In the genomic region with DNA sequence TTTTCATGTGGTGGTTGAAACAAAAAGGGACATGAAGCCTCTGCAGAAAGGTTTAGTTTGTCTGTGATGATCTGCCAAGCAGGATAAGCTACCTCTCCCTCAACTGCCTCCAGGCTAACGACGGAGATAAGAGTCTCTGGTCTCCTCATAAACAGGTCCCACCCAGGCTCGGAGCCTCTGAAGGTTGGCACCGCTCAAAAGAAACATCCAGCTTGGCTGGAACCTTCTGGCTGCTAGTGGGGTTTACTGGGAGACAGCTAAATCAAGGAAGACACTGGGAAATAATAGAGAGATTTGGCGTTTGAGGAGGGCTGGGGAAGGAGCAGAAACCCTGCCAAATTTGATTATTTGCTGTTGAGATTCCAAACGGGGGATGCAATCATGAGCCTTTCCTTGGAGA, we compare ENCODE assay signal across 9 mouse cellular contexts.
DNase-seq lines count a peak whose midpoint lies in the region; ATAC-seq and TF ChIP-seq lines count a peak whose summit lies in the region.
"Had no signal": no experiment of that assay in that cellular context is flagged by ENCODE, and none has a peak within 500 bp of the region (broad histone marks: within the 10 kb centered on the region; RNA-seq: fewer than 3 reads in every experiment).

No protein-coding gene starts in this region.

- H3K27ac ChIP-seq in hindbrain, embryonic 14.5 days = peak overlapping the region; percentile 40; the same call in 1 of the 2 replicates
- no peak overlapping the region for H3K27ac ChIP-seq in hindbrain, embryonic 12.5 days
- H3K27ac ChIP-seq in forebrain, embryonic 16.5 days (ENCODE audit: low read length) = 0 out of 2 replicates have a peak overlapping the region, but pooled peaks have one; percentile 19
- no peak overlapping the region for H3K27ac ChIP-seq in midbrain, postnatal 0 days (ENCODE audit: low read depth, low read length)
- H3K27ac ChIP-seq: limb, embryonic 13.5 days had no signal

- no peak overlapping the region for H3K4me2 ChIP-seq in hindbrain, embryonic 14.5 days (replicated peaks)
- H3K4me2 ChIP-seq in hindbrain, embryonic 12.5 days (replicated peaks) = no peak overlapping the region
- H3K4me2 ChIP-seq in forebrain, embryonic 16.5 days (ENCODE audit: low read length) = no peak overlapping the region
- no peak overlapping the region for H3K4me2 ChIP-seq in midbrain, postnatal 0 days (ENCODE audit: low read depth, low read length, poor library complexity, severe bottlenecking)
- H3K4me2 ChIP-seq: limb, embryonic 13.5 days had no signal

- WGBS in hindbrain, embryonic 14.5 days = 73% methylated on average over 6 of the region's 6 CpGs
- 72% methylated on average over 6 of the region's 6 CpGs for WGBS in hindbrain, embryonic 12.5 days
- WGBS in forebrain, embryonic 16.5 days = 49% methylated on average over 6 of the region's 6 CpGs
- 47% methylated on average over 6 of the region's 6 CpGs for WGBS in midbrain, postnatal 0 days

- TF ChIP-seq CTCF in midbrain, postnatal 0 days (IDR thresholded peaks at IDR 0.05) = no peak

- no peaks in the 10 kb centered on the region for H3K27me3 ChIP-seq in hindbrain, embryonic 14.5 days (ENCODE audit: control insufficient read depth, insufficient read depth, low read length)
- H3K27me3 ChIP-seq in hindbrain, embryonic 12.5 days = no peaks in the 10 kb centered on the region
- H3K27me3 ChIP-seq in forebrain, embryonic 16.5 days (replicated peaks; ENCODE audit: control insufficient read depth, insufficient read depth, low read length) = no peaks in the 10 kb centered on the region
- no peaks in the 10 kb centered on the region for H3K27me3 ChIP-seq in midbrain, postnatal 0 days (ENCODE audit: insufficient read depth, low read length)
- H3K27me3 ChIP-seq: limb, embryonic 13.5 days had no signal

- peaks cover 31% of the 10 kb centered on the region for H3K4me1 ChIP-seq in hindbrain, embryonic 14.5 days (replicated peaks; ENCODE audit: control insufficient read depth, insufficient read depth, low read length)
- H3K4me1 ChIP-seq in hindbrain, embryonic 12.5 days = peaks cover 23% of the 10 kb centered on the region
- H3K4me1 ChIP-seq in forebrain, embryonic 16.5 days (replicated peaks; ENCODE audit: control insufficient read depth, insufficient read depth, low read length) = peaks cover 31% of the 10 kb centered on the region
- 0 out of 2 replicates have a peak, but pooled peaks cover 3% of the 10 kb centered on the region for H3K4me1 ChIP-seq in midbrain, postnatal 0 days (ENCODE audit: insufficient read depth, low read length)

- no peak for ATAC-seq in hindbrain, embryonic 14.5 days (ENCODE audit: low FRiP score)
- ATAC-seq in hindbrain, embryonic 12.5 days (ENCODE audit: low FRiP score) = no peak
- no peak for ATAC-seq in forebrain, embryonic 16.5 days
- no peak for ATAC-seq in midbrain, postnatal 0 days (ENCODE audit: low FRiP score)
- ATAC-seq in frontal cortex, adult (ENCODE audit: low TSS enrichment) = no peak

- H3K4me3 ChIP-seq in hindbrain, embryonic 14.5 days (replicated peaks; ENCODE audit: low read length) = no peak overlapping the region
- H3K4me3 ChIP-seq in hindbrain, embryonic 12.5 days = no peak overlapping the region
- H3K4me3 ChIP-seq in forebrain, embryonic 16.5 days (replicated peaks; ENCODE audit: low read length) = no peak overlapping the region
- no peak overlapping the region for H3K4me3 ChIP-seq in midbrain, postnatal 0 days (ENCODE audit: low read depth, low read length)
- H3K4me3 ChIP-seq: limb, embryonic 13.5 days had no signal

- no peak for DNase-seq in hindbrain, embryonic 14.5 days (ENCODE audit: low spot score)
- DNase-seq in spleen, postnatal 36 days (ENCODE audit: low spot score in 2 of 2) = peak; percentile 8 to 34
- no peak for DNase-seq in spleen, postnatal 14 days (ENCODE audit: low spot score in 2 of 2)
- peak; percentile 42 for DNase-seq in midbrain, postnatal 0 days (ENCODE audit: low spot score)
- DNase-seq in gastrocnemius, postnatal 10 days = no peak

- H3K9me3 ChIP-seq in hindbrain, embryonic 14.5 days (ENCODE audit: control insufficient read depth, low read length) = no peaks in the 10 kb centered on the region
- H3K9me3 ChIP-seq in hindbrain, embryonic 12.5 days (replicated peaks) = no peaks in the 10 kb centered on the region
- no peaks in the 10 kb centered on the region for H3K9me3 ChIP-seq in forebrain, embryonic 16.5 days (ENCODE audit: control insufficient read depth, low read length)
- H3K9me3 ChIP-seq in midbrain, postnatal 0 days (ENCODE audit: low read length) = no peaks in the 10 kb centered on the region
- H3K9me3 ChIP-seq: limb, embryonic 13.5 days had no signal

- H3K36me3 ChIP-seq in hindbrain, embryonic 14.5 days (replicated peaks; ENCODE audit: control insufficient read depth, insufficient read depth) = no peaks in the 10 kb centered on the region
- no peaks in the 10 kb centered on the region for H3K36me3 ChIP-seq in hindbrain, embryonic 12.5 days
- H3K36me3 ChIP-seq in forebrain, embryonic 16.5 days (ENCODE audit: control insufficient read depth, insufficient read depth) = no peaks in the 10 kb centered on the region
- no peaks in the 10 kb centered on the region for H3K36me3 ChIP-seq in midbrain, postnatal 0 days (ENCODE audit: insufficient read depth, low read length)
- H3K36me3 ChIP-seq: limb, embryonic 13.5 days had no signal

- H3K9ac ChIP-seq in hindbrain, embryonic 14.5 days = no peak overlapping the region
- H3K9ac ChIP-seq in hindbrain, embryonic 12.5 days = no peak overlapping the region
- no peak overlapping the region for H3K9ac ChIP-seq in forebrain, embryonic 16.5 days (replicated peaks; ENCODE audit: low read depth, low read length)
- H3K9ac ChIP-seq in midbrain, postnatal 0 days (replicated peaks; ENCODE audit: low read length, poor library complexity, severe bottlenecking) = no peak overlapping the region
- H3K9ac ChIP-seq: limb, embryonic 13.5 days had no signal

Comparison
In these comparisons a context has a peak if more than half of its experiments do, and no peak if none do; other contexts are left out.
1. DNase-seq: peak in spleen, postnatal 36 days (2 of 2) and midbrain, postnatal 0 days (single experiment); none in hindbrain, embryonic 14.5 days (single experiment), spleen, postnatal 14 days (0 of 2) and gastrocnemius, postnatal 10 days (single experiment).
2. H3K27ac ChIP-seq: peak in hindbrain, embryonic 14.5 days (single experiment) and forebrain, embryonic 16.5 days (single experiment); none in hindbrain, embryonic 12.5 days (single experiment) and midbrain, postnatal 0 days (single experiment).